Mouse (Mus musculus) spleen, postnatal 10 days (tissue): ENCODE results near the gene BC049715.

Experiments used
- DNase-seq, 2 experiments: peaks; one replicate each; pipeline ENCODE4 v3.0.0; 2021 to 2022; ENCODE audit warnings: low spot score in 2 of 2

The BC049715 gene

DNA sequence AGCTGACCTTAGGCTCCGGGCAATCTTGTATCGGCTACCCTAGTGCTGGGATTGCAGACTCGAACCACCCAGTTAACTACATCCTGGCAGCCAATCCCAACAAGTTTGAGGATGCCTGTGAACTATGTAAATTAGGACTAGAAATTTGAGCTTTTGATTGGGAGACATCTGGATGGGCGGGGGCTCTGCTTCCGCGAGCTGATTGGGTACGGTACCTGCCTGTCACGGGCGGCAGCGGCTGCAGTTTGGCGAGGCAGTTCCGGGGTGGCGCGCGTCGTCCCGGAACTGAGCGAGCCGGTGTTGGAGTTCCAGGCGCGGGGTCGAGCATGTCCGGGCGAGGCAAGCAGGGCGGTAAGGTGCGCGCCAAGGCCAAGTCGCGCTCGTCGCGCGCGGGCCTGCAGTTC lies 19.4 kb upstream of the BC049715 start, which contains the start of gene H2afj:
H2afj (plus strand) TSS at position 231 of the 404 bp plus-strand sequence.
- DNase-seq = peak; percentile 98

DNA sequence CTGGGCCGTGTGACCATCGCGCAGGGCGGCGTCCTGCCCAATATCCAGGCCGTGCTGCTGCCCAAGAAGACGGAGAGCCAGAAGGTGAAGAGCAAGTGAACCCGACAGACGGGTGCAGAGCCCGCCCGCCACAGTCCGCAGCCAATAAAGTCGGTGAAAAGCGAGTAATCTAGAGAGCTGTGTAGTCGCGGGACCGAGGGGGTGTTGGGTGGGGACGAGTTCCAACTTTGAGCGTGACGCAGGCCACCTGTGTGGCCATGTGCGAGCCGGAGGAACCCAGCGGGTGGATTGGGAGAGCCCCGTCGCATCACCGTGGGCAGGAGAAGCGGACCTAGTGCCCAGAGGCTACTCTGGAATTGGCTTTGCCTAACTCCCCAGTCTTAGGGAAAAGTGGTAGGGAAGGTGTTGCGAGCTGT lies 18.8 kb upstream of the BC049715 start:
- DNase-seq = peak; percentile 69 to 72

DNA sequence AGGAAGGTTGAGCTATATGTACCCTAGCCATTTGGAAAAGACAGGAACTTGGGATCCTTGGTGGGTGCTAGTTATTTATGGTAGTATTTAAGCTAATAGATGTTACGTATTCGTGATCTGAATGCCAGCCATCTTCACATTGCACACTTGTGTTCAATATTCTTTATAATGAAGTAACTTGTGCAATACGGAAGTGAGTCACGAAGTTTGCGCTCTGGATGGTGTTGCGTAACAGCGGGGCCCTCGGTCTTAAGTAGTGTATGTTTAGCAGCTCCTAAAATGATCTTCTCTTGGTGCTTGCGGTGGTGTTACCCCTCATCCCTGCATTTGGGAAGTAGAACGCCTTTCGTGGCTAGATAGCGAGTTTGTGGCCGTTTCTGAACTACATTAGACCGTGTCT lies 18.3 kb upstream of the BC049715 start:
- peak in 1 of 2 experiments; percentile 69 for DNase-seq

DNA sequence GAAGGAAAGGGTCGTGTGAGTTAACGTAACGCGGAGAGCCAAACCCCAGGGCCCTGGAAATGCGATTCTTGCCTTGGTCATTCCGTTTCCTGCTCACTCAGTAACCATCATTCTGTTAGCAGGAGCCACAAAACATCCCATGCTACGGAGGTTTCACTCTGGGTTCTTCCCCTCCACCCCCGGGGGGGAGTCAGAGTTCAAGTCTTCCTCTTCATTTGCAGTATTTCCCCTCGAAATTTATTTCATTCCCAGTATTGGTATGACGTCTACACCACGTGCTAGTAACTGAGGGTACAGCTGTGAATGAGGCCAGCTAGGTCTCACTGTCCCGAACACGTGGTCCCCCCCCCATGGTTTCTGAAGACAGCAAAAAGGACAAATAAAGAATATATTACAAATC lies 17.8 kb upstream of the BC049715 start:
- no peak for DNase-seq

DNA sequence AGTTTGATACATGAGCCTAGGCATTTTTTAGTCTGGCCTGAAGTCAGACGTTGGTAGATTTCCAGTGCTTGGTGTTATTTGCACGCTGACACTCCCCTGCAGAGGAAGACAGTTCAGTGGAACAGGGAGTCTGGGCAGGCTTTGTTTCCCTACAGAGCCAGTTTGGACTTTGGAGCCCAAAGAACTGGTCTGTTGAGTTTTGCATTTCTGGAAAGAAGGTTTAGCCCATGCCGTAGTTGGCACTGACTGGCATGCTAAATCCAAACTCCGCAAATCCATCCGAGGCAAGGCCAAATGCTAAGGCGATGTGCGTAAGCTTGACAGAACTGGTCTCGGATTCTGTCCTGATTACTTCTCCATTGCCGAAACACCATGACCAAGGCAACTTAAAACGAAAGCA lies 16.2 kb upstream of the BC049715 start:
- DNase-seq = no peak

DNA sequence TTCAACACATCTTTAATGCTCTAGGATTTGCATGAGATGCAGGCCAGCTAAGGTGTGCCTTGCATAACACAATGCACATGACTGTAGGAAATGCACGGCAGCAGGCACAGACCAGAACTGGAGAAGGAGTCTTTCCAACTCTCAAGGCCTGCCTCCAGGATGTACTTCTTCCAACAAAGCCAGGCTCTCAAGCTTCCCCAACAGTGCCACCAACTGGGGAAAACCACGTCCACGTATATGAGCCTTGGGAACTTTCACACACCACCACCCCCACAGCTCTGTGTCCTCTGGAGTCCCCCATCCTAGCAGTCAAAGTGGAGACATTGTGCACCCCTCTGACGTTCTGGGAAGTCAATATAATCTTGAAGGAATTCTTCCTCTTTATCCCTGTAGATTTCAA lies 14.3 kb upstream of the BC049715 start:
- no peak for DNase-seq

DNA sequence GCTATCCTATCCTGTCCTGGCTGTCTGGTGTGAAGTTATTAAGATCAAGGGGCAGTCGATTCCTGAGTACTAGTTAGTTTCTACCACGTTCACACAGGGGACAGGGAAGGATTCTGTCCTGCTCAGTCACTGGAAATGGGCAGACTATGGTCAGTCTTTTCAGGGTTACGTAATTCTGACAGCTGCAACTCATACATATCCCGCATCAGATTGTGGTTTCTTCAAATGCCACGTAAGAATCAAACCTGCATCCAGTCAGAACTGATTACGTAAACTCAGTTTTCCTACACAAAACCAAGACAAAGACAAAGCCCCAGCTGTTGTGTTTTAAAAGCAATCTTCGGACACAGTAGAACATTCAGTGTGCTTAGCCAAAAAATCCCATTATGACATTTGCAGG lies 12.0 kb upstream of the BC049715 start:
- DNase-seq = no peak

DNA sequence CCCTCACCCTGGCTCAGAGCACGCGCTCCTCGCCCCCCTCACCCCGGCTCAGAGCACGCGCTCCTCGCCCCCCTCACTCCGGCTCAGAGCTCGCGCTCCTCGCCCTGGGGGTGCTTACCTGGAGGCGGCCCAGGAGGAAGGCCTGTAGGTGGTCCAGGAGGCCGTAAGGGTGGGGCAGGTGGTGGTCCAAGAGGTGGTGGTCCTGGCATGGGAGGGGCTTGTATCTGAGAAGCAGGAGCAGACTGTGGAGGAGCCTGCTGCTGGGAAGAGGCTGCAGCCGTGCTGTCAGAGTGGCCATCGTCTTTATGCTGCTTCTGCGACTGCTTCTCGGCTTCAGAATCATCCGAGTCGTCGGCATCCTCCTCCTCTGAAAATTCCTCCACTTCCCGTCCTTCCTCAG lies 10.6 kb upstream of the BC049715 start:
- DNase-seq = no peak

DNA sequence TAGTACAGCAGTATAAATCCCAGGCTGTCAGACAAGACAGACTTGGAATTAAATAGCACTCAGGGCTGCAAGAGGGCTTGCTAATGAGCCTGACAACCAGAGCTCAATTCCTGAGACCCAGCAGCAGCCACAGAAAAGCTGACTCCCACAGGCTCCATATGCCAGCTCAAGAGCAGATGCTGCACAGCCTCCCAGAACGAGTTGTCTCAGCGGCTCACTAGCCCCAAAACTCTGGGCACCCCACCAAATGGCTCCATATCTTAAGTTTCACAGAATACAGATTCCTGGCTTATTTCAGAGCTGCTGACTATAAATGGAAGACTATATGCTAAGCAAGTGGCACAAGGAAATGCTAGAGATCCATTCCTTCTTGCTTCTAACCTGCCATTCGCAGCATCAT lies 9.9 kb upstream of the BC049715 start:
- DNase-seq = no peak

DNA sequence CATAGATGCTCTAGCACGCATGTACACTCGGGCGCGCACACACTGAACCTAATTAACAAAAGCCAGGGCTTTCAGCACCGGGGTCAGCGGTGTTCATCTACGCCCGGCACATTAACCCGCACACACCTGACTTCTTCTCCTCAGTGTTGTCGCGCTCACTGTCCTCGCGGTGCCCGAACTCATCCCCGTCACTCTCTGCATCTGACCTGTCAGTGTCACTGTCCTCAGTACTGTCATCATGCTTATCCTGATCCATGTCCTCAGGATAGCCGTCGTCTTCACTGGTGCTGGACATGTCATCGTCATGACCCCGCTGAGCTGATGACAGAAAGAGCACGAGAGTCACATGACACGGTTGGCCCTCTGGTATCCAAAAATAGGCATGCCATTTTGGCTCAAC lies 7.0 kb upstream of the BC049715 start:
- no peak for DNase-seq

DNA sequence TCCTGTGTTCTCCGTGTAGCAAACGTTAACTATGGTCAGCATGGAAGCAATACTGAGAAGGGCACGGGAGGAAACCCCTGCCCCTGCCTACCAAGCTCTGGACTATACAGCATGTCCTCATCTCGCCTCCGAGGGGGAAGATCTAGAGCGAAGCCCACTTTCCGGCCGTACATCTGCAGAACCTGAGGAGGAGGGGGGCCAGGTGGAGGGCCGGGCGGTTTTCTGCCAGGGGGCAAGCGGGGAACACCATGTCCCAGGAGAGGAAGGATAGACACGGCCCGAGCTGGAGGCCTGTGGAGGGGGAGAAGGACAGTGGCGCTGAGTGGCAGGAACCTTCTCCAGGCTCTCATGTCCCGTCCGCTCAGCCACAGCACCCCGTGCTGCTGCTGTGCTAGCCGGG lies 6.3 kb upstream of the BC049715 start:
- DNase-seq = no peak

DNA sequence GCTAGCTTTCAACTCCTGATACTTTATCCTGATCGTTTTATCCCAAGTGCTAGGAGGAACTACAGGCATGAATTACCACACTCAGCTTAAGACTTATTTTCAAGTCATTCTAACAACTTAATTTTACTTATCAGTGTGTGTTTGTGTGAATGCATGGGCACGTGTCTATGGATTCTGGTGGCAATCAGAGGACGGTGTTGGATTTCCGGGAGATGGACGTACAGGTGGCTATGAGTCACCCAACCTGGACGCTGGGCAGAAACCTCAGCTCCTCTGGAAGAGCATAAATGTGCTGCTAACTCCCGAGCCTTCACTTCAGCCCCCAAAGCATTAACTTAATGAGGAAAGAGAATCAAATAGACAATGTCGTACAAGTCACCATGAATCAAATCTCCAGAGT lies 2.4 kb upstream of the BC049715 start:
- no peak for DNase-seq

DNA sequence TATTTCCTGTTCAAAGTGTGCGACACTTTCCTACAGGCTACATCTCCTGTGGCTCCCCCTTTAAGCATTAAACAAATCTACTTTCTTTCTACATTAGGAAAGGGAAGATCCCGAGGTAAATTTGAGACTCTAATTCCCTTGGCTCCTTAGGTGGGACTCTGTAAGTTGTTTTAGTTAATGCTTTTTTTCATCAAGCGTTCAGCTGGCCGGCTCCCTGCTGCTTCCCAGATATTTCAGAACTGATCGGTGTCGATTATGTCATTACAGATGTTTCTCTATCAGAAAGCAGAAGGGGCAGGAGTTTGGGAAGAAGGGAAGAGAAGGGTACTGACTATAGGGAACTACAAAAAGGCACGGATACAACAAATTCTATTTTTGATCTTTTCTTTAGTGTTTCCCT lies 310 bp upstream of the BC049715 start:
- DNase-seq = no peak

DNA sequence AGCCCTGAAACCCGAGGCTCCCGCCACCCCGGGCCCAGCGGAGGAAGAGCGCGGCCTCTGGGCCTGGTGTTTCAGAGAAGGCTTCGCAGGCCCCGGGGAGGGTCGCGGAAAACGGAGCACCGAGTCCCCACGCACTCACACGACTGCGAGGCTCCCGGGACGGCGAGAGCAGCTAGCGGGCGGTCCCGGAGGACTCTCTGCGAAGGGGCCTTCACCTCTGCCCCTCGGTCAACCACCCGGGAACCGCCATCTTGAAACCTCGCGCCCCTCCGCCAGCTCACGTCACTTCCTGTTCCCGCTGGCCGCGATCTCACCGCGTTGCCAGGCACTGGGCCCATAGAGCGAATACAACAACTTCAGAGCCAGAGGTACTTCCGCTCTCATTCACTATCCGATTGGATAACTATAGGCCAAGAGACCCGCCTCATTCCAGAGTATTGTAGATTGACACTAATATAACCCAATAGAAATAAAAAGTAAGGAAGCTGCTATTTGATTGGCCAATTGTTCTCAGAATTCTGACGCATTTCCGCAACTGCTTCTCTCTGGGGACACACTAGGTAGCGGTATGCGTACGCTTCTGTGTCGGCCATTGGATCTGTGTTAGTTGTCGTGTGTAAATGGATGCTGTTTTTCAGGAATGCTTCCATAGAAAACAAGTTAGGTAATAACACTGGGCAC lies 595 bp downstream of the BC049715 start, which contains the start of gene Wbp11:
Wbp11 (minus strand) TSS at position 353 of the 681 bp plus-strand sequence.
- peak; percentile 88 to 95 for DNase-seq

DNA sequence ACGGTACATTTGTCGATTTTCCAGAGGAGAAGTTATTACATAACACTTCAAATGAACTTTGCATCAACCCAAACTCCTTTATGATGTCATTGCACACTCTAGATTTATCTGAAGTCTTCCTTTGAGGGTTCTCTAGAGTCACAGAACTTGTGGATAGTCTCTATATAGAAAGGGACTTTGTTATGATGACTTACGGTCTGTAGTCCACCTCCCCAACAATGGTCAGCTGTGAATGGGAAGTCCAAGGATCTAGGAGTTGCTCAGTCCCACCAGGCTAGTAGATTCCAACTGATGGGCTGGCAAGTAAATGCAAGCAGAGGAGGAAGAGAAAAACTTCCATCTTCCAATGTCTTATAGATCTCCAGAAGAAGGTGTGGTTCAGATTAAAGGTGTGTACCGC lies 1.3 kb downstream of the BC049715 start:
- no peak for DNase-seq

DNA sequence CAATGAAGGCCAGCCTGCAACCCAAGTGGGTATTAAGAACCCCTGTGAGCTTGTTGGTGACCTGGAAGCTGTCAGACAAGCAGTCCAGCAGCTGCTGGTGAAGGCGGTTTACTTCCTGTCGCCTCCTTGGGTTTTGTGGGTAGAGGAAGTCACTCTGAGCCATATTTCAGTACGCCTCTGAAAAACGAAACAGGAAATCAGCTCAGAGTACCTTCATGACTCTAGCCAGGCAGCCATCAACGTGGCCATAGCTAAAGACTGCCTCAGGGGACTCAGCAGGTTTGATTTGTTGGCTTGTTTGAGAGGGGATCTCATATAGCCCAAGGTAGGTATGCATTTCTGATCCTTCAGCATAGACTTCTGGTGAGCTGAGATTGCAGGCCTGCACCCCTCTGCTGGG lies 4.3 kb downstream of the BC049715 start:
- no peak for DNase-seq

DNA sequence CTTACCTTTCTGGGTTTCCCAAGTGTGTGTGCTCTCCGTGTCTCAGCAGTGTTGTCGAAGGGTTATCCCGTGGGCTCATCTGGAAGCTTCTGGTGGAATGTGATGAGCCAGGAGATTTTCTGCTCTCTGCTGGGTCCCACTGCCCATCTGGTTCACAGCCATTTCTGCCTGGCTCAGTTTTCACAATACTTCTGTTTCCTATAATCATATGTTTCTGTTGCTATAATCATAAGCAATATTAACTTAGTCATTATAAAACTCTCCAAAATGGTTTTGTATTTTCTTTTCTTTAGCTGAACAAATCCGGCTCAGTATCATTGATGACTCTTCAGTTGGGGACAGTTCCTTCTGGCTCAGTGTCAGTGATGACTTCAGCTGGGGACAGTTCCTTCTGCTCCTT lies 7.9 kb downstream of the BC049715 start, which contains the start of gene Smco3:
Smco3 (minus strand) TSS at position 101 of the 400 bp plus-strand sequence.
- DNase-seq = no peak

DNA sequence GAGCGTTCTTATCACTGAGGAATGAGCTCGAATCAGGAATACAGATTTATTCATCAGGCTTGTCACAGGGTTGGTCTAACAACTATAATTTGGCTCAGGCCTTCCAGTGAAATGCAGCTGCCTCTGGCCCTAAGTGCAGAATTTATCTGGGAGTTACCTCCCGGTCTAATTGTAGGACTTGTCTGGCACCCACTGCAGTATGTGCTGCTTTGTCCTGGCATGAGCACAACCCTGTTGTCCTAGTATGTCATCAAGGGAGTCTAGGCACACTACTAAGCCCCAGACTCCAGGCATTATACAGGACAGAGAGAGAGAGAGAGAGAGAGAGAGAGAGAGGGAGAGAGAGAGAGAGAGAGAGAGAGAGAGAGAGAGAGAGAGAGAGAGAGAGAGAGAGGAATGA lies 9.9 kb downstream of the BC049715 start:
- DNase-seq = no peak

DNA sequence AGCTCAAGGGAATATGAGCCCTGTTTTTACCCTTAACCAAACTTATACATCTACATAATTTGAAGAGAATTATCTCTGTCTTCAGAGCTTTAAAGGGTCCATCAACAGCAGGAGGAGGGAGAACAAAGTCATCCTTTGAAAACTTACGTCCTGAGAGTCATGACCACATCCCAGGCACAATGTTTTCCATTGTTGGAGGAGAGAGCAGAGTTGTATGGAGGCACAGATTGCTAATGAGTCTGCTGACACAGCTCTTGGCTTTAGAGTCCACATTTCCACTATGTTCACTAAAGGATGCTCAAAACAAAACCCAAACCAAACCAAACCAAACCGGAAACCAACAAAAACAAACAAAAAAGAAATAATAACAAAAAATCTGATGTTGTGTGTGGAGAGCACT lies 17.5 kb downstream of the BC049715 start:
- no peak for DNase-seq

DNA sequence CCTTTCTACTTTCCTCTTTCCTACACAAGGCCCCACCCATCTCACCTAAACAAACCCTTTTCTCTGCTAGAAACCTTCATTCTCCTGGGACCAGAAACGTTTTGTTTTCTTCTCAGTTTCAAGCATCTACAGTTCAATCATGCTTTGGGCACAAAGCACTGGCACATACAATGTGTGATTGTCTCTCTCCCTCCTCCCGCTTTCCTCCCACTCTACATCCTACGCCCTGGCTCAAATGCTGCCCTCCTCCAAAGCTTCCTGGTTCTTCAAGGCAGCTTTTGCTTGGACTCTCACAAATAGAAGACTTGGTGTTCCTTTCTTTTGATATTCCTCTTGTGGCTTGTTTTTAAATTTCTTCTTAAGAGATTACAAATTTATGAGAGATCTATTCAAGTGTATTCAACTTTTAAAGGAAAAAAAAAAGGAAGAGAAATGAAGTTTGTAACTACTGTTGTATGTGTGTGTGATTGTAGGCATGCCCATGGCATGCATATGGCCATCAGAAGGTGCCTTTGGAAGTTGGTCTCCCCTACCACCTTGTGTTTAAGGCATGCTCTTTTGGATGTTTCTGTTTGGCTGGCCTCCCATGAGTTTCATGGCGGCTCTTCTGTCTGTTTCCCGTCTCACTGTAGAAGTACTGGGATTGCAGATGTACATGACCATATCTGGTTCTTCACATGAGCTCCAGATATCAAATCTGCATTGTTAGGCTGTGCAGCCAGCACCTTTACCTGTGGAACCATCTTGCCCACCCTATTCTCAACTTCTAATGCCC lies 18.5 kb downstream of the BC049715 start:
- no peak for DNase-seq

DNA sequence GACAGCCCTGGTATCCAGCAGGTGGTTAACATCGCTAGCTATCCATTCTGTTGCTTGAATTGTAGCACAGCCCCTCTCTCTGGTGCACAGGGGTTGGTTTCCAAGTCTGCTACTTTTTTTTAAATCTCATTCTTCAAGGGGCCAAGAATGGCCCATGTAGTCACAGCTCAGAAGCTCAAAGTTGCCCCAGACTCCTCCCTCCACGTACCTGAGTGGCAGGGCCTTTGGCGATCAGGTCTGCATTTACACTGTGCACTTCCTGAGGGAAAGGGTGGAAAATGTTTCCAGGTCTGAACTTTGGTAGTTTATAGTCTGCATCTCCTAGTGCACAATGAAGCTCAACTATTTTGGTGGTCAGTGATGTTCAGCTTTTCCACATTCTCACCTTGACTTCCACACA lies 19.8 kb downstream of the BC049715 start:
- DNase-seq = no peak

DNA sequence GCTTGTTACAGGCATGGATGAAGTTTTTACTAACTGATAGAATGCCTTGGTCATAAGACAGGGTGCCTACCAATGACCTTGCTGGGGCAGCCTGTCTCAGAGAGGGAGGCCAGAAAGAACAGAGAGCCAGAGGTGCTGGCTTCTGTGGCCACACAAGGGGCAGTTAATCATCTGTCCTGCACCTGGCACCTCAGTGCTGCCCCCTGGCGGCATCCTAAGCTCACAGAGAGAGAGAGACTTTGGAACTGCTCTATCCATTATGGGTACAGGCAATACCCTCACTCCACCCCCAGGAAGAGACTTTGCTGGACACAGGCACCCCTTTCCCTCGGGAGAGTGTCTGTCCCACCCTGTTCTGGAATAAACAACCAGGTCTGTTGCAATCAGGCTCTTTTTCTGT lies 20.4 kb downstream of the BC049715 start:
- DNase-seq = peak; percentile 81 to 91

DNA sequence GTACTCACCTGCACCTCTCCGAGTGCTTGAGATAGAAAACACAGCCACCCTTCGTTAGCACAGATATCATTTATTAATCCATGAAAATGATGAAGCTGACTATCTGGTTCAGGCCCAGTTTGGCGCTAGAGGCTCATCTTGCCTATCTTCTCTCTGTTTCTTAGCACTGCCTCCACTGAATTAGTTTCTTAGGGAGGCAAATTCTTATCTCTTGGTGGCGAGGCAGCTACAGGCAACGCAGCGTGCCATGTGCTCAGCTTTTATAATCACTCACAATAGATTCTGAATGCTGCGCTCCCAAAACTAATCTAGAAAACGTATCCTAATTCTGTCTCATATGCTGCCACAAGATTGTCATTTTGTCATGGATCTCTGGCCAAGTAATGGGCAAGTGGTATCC lies 21.0 kb downstream of the BC049715 start:
- no peak for DNase-seq
